Mouse (Mus musculus): Measurements from ENCODE around the gene Sema3d. TPM values are rescaled to one million over a fixed set of nuclear protein-coding genes. Genes with fewer than 3 reads are reported as not detected.

Gene Sema3d
- polyA plus RNA-seq, 1 experiment from 2014 or later = 19.9 TPM

GRCm38 (mm10) chr5:12512471-12512870, 129.3 kb downstream of the Sema3d start:
- H3K27me3 ChIP-seq = no peaks in the 10 kb centered on the region
- WGBS = 12% methylated on average over 1 of the region's 1 CpGs
- no peaks in the 10 kb centered on the region for H3K9me3 ChIP-seq (replicated peaks)
- H3K9ac ChIP-seq = no peak overlapping the region
- no peak for ATAC-seq (replicated peaks; ENCODE audit: low FRiP score)
- peaks cover 5% of the 10 kb centered on the region; the same call in 1 of the 2 replicates for H3K4me1 ChIP-seq
- no peak overlapping the region for H3K4me2 ChIP-seq
- no peak overlapping the region for H3K4me3 ChIP-seq (replicated peaks)
- peaks cover 6% of the 10 kb centered on the region; the same call in 1 of the 2 replicates for H3K36me3 ChIP-seq
- H3K27ac ChIP-seq = no peak overlapping the region

GRCm38 (mm10) chr5:12515283-12515682, 132.1 kb downstream of the Sema3d start:
- ATAC-seq (replicated peaks; ENCODE audit: low FRiP score) = no peak
- H3K9me3 ChIP-seq (replicated peaks) = no peaks in the 10 kb centered on the region
- H3K4me2 ChIP-seq = no peak overlapping the region
- H3K27ac ChIP-seq = no peak overlapping the region
- peaks cover 6% of the 10 kb centered on the region; the same call in 1 of the 2 replicates for H3K36me3 ChIP-seq
- no peaks in the 10 kb centered on the region for H3K4me1 ChIP-seq
- no peak overlapping the region for H3K4me3 ChIP-seq (replicated peaks)
- 85% methylated on average over 4 of the region's 4 CpGs for WGBS
- H3K27me3 ChIP-seq = no peaks in the 10 kb centered on the region
- H3K9ac ChIP-seq = no peak overlapping the region

DNA sequence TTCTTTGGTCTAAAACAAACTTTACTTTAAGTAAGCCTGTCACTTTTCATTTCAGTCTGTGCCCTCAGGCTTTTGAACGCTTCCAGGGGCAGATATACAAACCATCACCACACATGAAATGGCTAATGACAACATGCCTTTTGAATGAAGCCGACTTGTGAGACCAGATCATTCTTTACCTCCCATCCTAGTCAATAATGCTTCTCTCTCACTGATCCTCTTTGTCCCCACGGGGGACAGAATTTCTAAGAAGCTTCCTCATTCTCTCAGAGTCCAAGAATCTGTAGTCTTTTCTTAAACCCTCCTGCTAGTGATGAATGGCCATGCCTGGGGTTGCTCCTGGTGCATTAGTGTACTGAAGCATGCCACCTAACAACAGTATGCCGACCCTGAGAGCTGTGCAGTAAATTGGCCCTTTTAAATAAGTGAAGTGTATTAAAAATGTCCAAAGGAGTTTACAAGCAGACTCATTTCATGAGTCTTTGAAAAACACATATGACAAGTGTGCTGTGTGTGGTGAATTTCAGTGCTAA, 142.1 kb downstream of the Sema3d start:
- H3K4me2 ChIP-seq = no peak overlapping the region
- no peaks in the 10 kb centered on the region for H3K36me3 ChIP-seq
- ATAC-seq (replicated peaks; ENCODE audit: low FRiP score) = no peak
- 30% methylated on average over 4 of the region's 4 CpGs for WGBS
- peak overlapping the region; percentile 46; the same call in 1 of the 2 replicates for H3K27ac ChIP-seq
- no peak overlapping the region for H3K4me3 ChIP-seq (replicated peaks)
- H3K9ac ChIP-seq = no peak overlapping the region
- no peaks in the 10 kb centered on the region for H3K4me1 ChIP-seq
- no peaks in the 10 kb centered on the region for H3K9me3 ChIP-seq (replicated peaks)
- no peaks in the 10 kb centered on the region for H3K27me3 ChIP-seq

GRCm38 (mm10) chr5:12528596-12528995, 145.4 kb downstream of the Sema3d start:
- Histone ChIP-seq H3K36me3 (no peaks in the 10 kb centered on the region), H3K27me3 (no peaks in the 10 kb centered on the region), H3K9ac (no peak overlapping the region), H3K4me1 (no peaks in the 10 kb centered on the region), H3K9me3 (replicated peaks) (no peaks in the 10 kb centered on the region), H3K27ac (no peak overlapping the region), H3K4me2 (no peak overlapping the region), H3K4me3 (replicated peaks) (no peak overlapping the region)
- WGBS = 90% methylated on average over 2 of the region's 2 CpGs
- no peak for ATAC-seq (replicated peaks; ENCODE audit: low FRiP score)

GRCm38 (mm10) chr5:12529771-12530170, 146.6 kb downstream of the Sema3d start:
- H3K4me1 ChIP-seq = no peaks in the 10 kb centered on the region

GRCm38 (mm10) chr5:12541268-12541667, 158.1 kb downstream of the Sema3d start:
- H3K27me3 ChIP-seq = no peaks in the 10 kb centered on the region
- H3K9ac ChIP-seq = no peak overlapping the region
- H3K9me3 ChIP-seq (replicated peaks) = no peaks in the 10 kb centered on the region
- no peaks in the 10 kb centered on the region for H3K4me1 ChIP-seq
- no peak overlapping the region for H3K4me2 ChIP-seq
- 28% methylated on average over 2 of the region's 2 CpGs for WGBS
- no peak; the same call in 1 of the 2 replicates for ATAC-seq (replicated peaks; ENCODE audit: low FRiP score)
- no peak overlapping the region for H3K4me3 ChIP-seq (replicated peaks)
- H3K27ac ChIP-seq = no peak overlapping the region
- H3K36me3 ChIP-seq = no peaks in the 10 kb centered on the region

More at GRCm38 (mm10) chr5:12529771-12530170, 146.6 kb downstream of the Sema3d start:
- no peak for ATAC-seq (replicated peaks; ENCODE audit: low FRiP score)
- no peaks in the 10 kb centered on the region for H3K9me3 ChIP-seq (replicated peaks)
- H3K4me2 ChIP-seq = no peak overlapping the region
- no peak overlapping the region for H3K4me3 ChIP-seq (replicated peaks)
- H3K27ac ChIP-seq = no peak overlapping the region
- 62% methylated on average over 1 of the region's 1 CpGs for WGBS
- H3K9ac ChIP-seq = no peak overlapping the region
- H3K27me3 ChIP-seq = no peaks in the 10 kb centered on the region
- no peaks in the 10 kb centered on the region for H3K36me3 ChIP-seq

- no peaks in the 10 kb centered on the region for H3K27me3 ChIP-seq
- no peak overlapping the region for H3K4me3 ChIP-seq (replicated peaks)
- no peak for ATAC-seq (replicated peaks; ENCODE audit: low FRiP score)
- 89% methylated on average over 8 of the region's 8 CpGs for WGBS
- H3K4me2 ChIP-seq = no peak overlapping the region
- no peak overlapping the region for H3K27ac ChIP-seq
- H3K9ac ChIP-seq = no peak overlapping the region
- H3K9me3 ChIP-seq (replicated peaks) = no peaks in the 10 kb centered on the region
- H3K4me1 ChIP-seq = no peaks in the 10 kb centered on the region
- no peaks in the 10 kb centered on the region for H3K36me3 ChIP-seq
Observed at GRCm38 (mm10) chr5:12549046-12549669, 166.0 kb downstream of the Sema3d start.

GRCm38 (mm10) chr5:12555401-12555800, 172.2 kb downstream of the Sema3d start:
- H3K9ac ChIP-seq = no peak overlapping the region
- H3K4me2 ChIP-seq = no peak overlapping the region
- H3K36me3 ChIP-seq = no peaks in the 10 kb centered on the region
- H3K27me3 ChIP-seq = no peaks in the 10 kb centered on the region
- 85% methylated on average over 3 of the region's 3 CpGs for WGBS
- no peak overlapping the region for H3K27ac ChIP-seq
- no peak for ATAC-seq (replicated peaks; ENCODE audit: low FRiP score)
- H3K4me3 ChIP-seq (replicated peaks) = no peak overlapping the region
- H3K9me3 ChIP-seq (replicated peaks) = no peaks in the 10 kb centered on the region
- no peaks in the 10 kb centered on the region for H3K4me1 ChIP-seq

GRCm38 (mm10) chr5:12557889-12558288, 174.7 kb downstream of the Sema3d start:
- no peaks in the 10 kb centered on the region for H3K4me1 ChIP-seq
- H3K27me3 ChIP-seq = no peaks in the 10 kb centered on the region
- no peak overlapping the region for H3K4me3 ChIP-seq (replicated peaks)
- no peaks in the 10 kb centered on the region for H3K9me3 ChIP-seq (replicated peaks)
- H3K27ac ChIP-seq = no peak overlapping the region
- no peaks in the 10 kb centered on the region for H3K36me3 ChIP-seq
- H3K9ac ChIP-seq = no peak overlapping the region
- no peak overlapping the region for H3K4me2 ChIP-seq
- WGBS = 44% methylated on average over 2 of the region's 2 CpGs
- ATAC-seq (replicated peaks; ENCODE audit: low FRiP score) = no peak

DNA sequence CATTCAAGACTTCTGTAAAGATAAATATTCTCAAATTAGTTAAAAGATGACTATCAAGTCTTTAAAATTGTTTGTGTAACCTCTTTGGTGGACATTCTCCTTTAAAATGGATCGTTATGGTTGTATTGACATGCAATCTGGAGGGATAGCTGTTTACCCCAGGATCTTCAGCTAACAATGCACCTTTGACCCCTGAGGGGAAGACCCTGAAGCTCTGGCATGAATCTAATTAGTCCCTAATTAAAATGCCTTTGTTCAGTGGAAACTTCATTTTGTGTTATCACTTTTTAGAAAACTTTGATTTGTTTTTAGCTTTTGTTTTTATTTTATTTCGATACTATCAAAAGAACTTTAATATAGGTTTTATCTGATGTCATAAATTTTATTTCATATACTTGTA, 178.6 kb downstream of the Sema3d start:
- ATAC-seq (replicated peaks; ENCODE audit: low FRiP score) = no peak
- Histone ChIP-seq H3K4me2 (no peak overlapping the region), H3K27ac (no peak overlapping the region), H3K4me1 (no peaks in the 10 kb centered on the region), H3K9ac (no peak overlapping the region), H3K36me3 (no peaks in the 10 kb centered on the region), H3K27me3 (no peaks in the 10 kb centered on the region), H3K4me3 (replicated peaks) (no peak overlapping the region), H3K9me3 (replicated peaks) (no peaks in the 10 kb centered on the region)
- 34% methylated on average over 2 of the region's 2 CpGs for WGBS

GRCm38 (mm10) chr5:12562204-12562603, 179.0 kb downstream of the Sema3d start:
- H3K27ac ChIP-seq = no peak overlapping the region
- no peaks in the 10 kb centered on the region for H3K36me3 ChIP-seq
- H3K4me3 ChIP-seq (replicated peaks) = no peak overlapping the region
- ATAC-seq (replicated peaks; ENCODE audit: low FRiP score) = peak; percentile 68; the same call in 1 of the 2 replicates
- WGBS = 42% methylated on average over 5 of the region's 5 CpGs
- H3K9me3 ChIP-seq (replicated peaks) = no peaks in the 10 kb centered on the region
- no peak overlapping the region for H3K9ac ChIP-seq
- no peaks in the 10 kb centered on the region for H3K4me1 ChIP-seq
- H3K4me2 ChIP-seq = no peak overlapping the region
- H3K27me3 ChIP-seq = no peaks in the 10 kb centered on the region

GRCm38 (mm10) chr5:12563132-12563531, 179.9 kb downstream of the Sema3d start:
- Histone ChIP-seq H3K4me3 (replicated peaks) (no peak overlapping the region), H3K36me3 (no peaks in the 10 kb centered on the region), H3K9me3 (replicated peaks) (no peaks in the 10 kb centered on the region), H3K27me3 (no peaks in the 10 kb centered on the region), H3K27ac (no peak overlapping the region), H3K4me1 (no peaks in the 10 kb centered on the region), H3K4me2 (no peak overlapping the region), H3K9ac (no peak overlapping the region)
- WGBS = 90% methylated on average over 11 of the region's 11 CpGs
- ATAC-seq (replicated peaks; ENCODE audit: low FRiP score) = no peak

Measured in kidney, embryonic 15.5 days (tissue).